Mouse (Mus musculus): ENCODE measurements at regions not wholly inside any gene's neighbourhood (a gene's known extent, or its start where the extent isn't known, plus 50 kb on each side); places are given as distances from the start of the nearest gene placed in this dataset.

DNA sequence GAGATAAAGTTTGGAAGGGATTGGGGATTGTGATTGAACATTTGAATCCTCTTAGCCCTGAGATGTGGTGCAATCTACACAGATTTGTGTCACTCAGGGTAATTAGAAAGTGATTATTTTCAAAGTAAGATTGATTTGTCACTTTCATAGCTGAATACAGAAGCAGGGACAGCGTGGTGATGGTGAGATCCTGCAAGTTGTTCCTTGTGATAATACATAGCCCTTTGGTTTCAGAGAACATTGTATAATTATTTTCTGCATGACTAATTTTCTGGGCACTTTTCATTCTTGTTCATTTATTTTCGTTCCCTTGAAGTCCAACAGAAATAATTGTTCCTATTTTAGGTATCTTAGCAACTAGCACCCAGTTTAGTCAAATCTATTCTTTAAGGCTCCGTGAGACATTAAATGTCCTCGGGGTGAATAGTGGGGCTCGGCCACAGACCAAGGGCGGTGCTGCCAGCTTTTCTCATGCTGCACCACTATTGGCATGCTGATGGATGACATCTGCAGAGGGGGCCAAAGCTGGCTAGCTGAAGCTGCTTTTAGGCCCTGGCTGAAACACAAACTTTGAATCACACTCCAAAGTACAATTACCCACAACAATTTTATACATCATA lies 468.0 kb downstream of the Hace1 start:
- TF ChIP-seq USF2 (conservative IDR thresholded peaks at IDR 0.05; ENCODE audit: low read depth, low read length) (no peak), RAD21 (IDR thresholded peaks at IDR 0.05; ENCODE audit: low read depth, low read length) (no peak), ZKSCAN1 (IDR thresholded peaks at IDR 0.05; ENCODE audit: borderline replicate concordance, low read depth, low read length) (no peak), KAT2A (IDR thresholded peaks at IDR 0.05; ENCODE audit: insufficient replicate concordance, low read length) (no peak), POLR2AphosphoS2 (IDR thresholded peaks at IDR 0.05; ENCODE audit: low read depth, low read length) (no peak), CHD1 (IDR thresholded peaks at IDR 0.05; ENCODE audit: low read depth, low read length) (no peak), RCOR1 (conservative IDR thresholded peaks at IDR 0.05; ENCODE audit: low read depth, low read length) (no peak), JUN (IDR thresholded peaks at IDR 0.05; ENCODE audit: insufficient read depth, low read depth, low read length) (no peak), POLR2A (IDR thresholded peaks at IDR 0.05; ENCODE audit: low read depth, low read length) (no peak), JUND (conservative IDR thresholded peaks at IDR 0.05; ENCODE audit: low read depth, low read length) (no peak), CTCF (conservative IDR thresholded peaks at IDR 0.05 in 1 of 2, IDR thresholded peaks at IDR 0.05 in 1 of 2; ENCODE audit: low read depth in 2 of 2, low read length in 2 of 2) (no peak), EP300 (IDR thresholded peaks at IDR 0.05; ENCODE audit: low read length) (no peak), MXI1 (IDR thresholded peaks at IDR 0.05; ENCODE audit: low read depth, low read length) (no peak), SMC3 (IDR thresholded peaks at IDR 0.05; ENCODE audit: low read depth, low read length) (no peak), MYC (IDR thresholded peaks at IDR 0.05; ENCODE audit: low read depth, low read length) (no peak)
- no peak overlapping the region for H3K27ac ChIP-seq (ENCODE audit: insufficient read depth, low read depth)
- no peaks in the 10 kb centered on the region for H3K79me2 ChIP-seq (replicated peaks; ENCODE audit: control insufficient read depth, extremely low read depth, insufficient read depth, poor library complexity, severe bottlenecking)
- H3K4me3 ChIP-seq (replicated peaks in 1 of 3; ENCODE audit: low read depth in 2 of 3, low read length in 2 of 3, poor library complexity in 1 of 3) = no peak overlapping the region
- dilution Hi-C loops (cut with MboI; ENCODE audit: extremely low pct_ligation_motif_present, extremely low pct_unique_long_range_greater_than_20kb, low sequenced_read_pairs) = no loop called here
- no peaks in the 10 kb centered on the region for H3K36me3 ChIP-seq (replicated peaks in 1 of 2; ENCODE audit: control insufficient read depth in 1 of 2, insufficient read depth in 1 of 2, low read length in 1 of 2)
- peak; percentile 10 for DNase-seq (ENCODE audit: extremely low read depth)
- peak overlapping the region; percentile 57; the same call in 1 of the 2 replicates for H3K4me2 ChIP-seq (ENCODE audit: insufficient read depth, low read depth, poor library complexity, severe bottlenecking)
- H3K27me3 ChIP-seq (replicated peaks) = no peaks in the 10 kb centered on the region
- H3K4me1 ChIP-seq (ENCODE audit: control insufficient read depth in 1 of 2, insufficient read depth in 2 of 2) = peaks cover 0 to 19% of the 10 kb centered on the region in 2 experiments; a peak in 2 of 4 replicates
- in situ Hi-C loops (cut with MboI; ENCODE audit: low pct_ligation_motif_present, low pct_unique_long_range_greater_than_20kb, low sequenced_read_pairs) = no loop called here
- H3K9ac ChIP-seq (ENCODE audit: insufficient read depth, low read depth) = no peak overlapping the region
- H3K9me3 ChIP-seq (replicated peaks; ENCODE audit: low read length) = no peaks in the 10 kb centered on the region

DNA sequence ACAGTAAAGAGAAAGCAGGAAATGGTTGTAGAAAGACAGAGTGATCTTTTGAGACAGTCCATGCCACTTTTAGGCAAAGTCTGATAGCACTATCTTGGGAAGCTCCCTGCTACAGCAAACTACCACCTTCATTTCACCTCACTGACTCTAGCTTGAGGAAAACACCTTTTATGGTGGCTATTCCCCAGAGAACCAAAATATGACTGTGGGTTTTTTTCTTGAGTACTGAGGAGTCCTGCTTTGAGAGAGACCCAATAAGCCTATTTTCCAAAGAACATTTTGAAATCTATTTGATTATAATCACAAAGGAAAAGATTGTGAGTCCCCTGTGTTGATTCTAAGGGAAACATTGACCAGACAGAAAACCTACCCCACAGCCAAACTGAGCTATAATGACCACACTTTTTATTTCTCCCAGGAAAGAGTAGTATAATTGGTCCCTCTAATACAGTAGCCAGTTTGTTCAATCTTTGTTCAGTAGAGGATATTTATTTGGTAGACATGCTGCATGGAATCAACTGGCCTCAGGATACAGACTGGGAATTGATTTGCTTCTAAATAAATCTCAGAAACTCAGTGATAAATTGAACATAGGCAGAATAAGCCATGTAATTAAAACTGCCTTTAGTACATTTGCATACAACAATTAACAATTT lies 468.6 kb downstream of the Hace1 start:
- no peak overlapping the region for H3K4me3 ChIP-seq (replicated peaks in 1 of 3; ENCODE audit: low read depth in 2 of 3, low read length in 2 of 3, poor library complexity in 1 of 3)
- no peaks in the 10 kb centered on the region for H3K9me3 ChIP-seq (replicated peaks; ENCODE audit: low read length)
- dilution Hi-C loops (cut with MboI; ENCODE audit: extremely low pct_ligation_motif_present, extremely low pct_unique_long_range_greater_than_20kb, low sequenced_read_pairs) = no loop called here
- no peak overlapping the region for H3K9ac ChIP-seq (ENCODE audit: insufficient read depth, low read depth)
- TF ChIP-seq MAZ (IDR thresholded peaks at IDR 0.05; ENCODE audit: low read depth, low read length) (no peak), TCF12 (IDR thresholded peaks at IDR 0.05; ENCODE audit: low read depth, low read length) (no peak), BHLHE40 (IDR thresholded peaks at IDR 0.05; ENCODE audit: low read depth, low read length) (no peak), MYC (IDR thresholded peaks at IDR 0.05; ENCODE audit: low read depth, low read length) (no peak), GABPA (IDR thresholded peaks at IDR 0.05; ENCODE audit: insufficient replicate concordance, low read depth, low read length) (no peak), EP300 (IDR thresholded peaks at IDR 0.05; ENCODE audit: low read length) (no peak), SMC3 (IDR thresholded peaks at IDR 0.05; ENCODE audit: low read depth, low read length) (no peak), ZKSCAN1 (IDR thresholded peaks at IDR 0.05; ENCODE audit: borderline replicate concordance, low read depth, low read length) (no peak), ZNF384 (IDR thresholded peaks at IDR 0.05; ENCODE audit: low read depth, low read length) (peak; percentile 66), RAD21 (IDR thresholded peaks at IDR 0.05; ENCODE audit: low read depth, low read length) (no peak), USF2 (conservative IDR thresholded peaks at IDR 0.05; ENCODE audit: low read depth, low read length) (no peak), MAX (IDR thresholded peaks at IDR 0.05; ENCODE audit: low read length) (no peak), IRF4 (IDR thresholded peaks at IDR 0.05; ENCODE audit: low read depth, low read length) (peak; percentile 18; the same call in 1 of the 2 replicates), POLR2AphosphoS2 (IDR thresholded peaks at IDR 0.05; ENCODE audit: low read depth, low read length) (no peak)
- H3K4me1 ChIP-seq (ENCODE audit: control insufficient read depth in 1 of 2, insufficient read depth in 2 of 2) = peaks cover 0 to 19% of the 10 kb centered on the region in 2 experiments; a peak in 2 of 4 replicates
- H3K79me2 ChIP-seq (replicated peaks; ENCODE audit: control insufficient read depth, extremely low read depth, insufficient read depth, poor library complexity, severe bottlenecking) = no peaks in the 10 kb centered on the region
- peak; percentile 48 for DNase-seq (ENCODE audit: extremely low read depth)
- no peaks in the 10 kb centered on the region for H3K36me3 ChIP-seq (replicated peaks in 1 of 2; ENCODE audit: control insufficient read depth in 1 of 2, insufficient read depth in 1 of 2, low read length in 1 of 2)
- H3K4me2 ChIP-seq (ENCODE audit: insufficient read depth, low read depth, poor library complexity, severe bottlenecking) = peak overlapping the region; percentile 57
- in situ Hi-C loops (cut with MboI; ENCODE audit: low pct_ligation_motif_present, low pct_unique_long_range_greater_than_20kb, low sequenced_read_pairs) = no loop called here
- H3K27me3 ChIP-seq (replicated peaks) = no peaks in the 10 kb centered on the region
- no peak overlapping the region for H3K27ac ChIP-seq (ENCODE audit: insufficient read depth, low read depth)
